Mouse (Mus musculus) liver, postnatal 0 days (tissue): Measurements from ENCODE around the gene Zfp454. TPM values are rescaled to one million over a fixed set of nuclear protein-coding genes. Genes with fewer than 3 reads are reported as not detected.
A peak's percentile ranks its signal among the peaks of the same experiment; 100 is the strongest.

Experiments
- ATAC-seq: fragments of 200-750 bp; cut with Nextera tagmentation; 2 replicates; pipeline ENCODE4 v1.8.0; 2017; ENCODE audit warnings: mild to moderate bottlenecking, moderate library complexity
- DNase-seq: peaks from one replicate; pipeline ENCODE4 v3.0.0-alpha.2; 2016
- H3K27ac ChIP-seq: fragments of 300-500 bp; sonication (generic); 2 replicates; pipeline ENCODE4 v1.5.1; 2014; ENCODE audit warnings: antibody characterized with exemption, moderate library complexity, mild to moderate bottlenecking, low read depth
- H3K27me3 ChIP-seq: fragments of 300-500 bp; sonication (generic); 2 replicates; pipeline ENCODE4 v1.6.1; 2014; ENCODE audit warnings: low read length, control low read depth, mixed read lengths; ENCODE audit not compliant: insufficient read depth
- H3K36me3 ChIP-seq: fragments of 300-500 bp; sonication (generic); replicated peaks from 2 replicates; pipeline ENCODE4 v1.6.1; 2014; ENCODE audit warnings: mild to moderate bottlenecking, control low read depth, low read length, moderate library complexity, mixed read lengths; ENCODE audit not compliant: insufficient read depth
- H3K4me1 ChIP-seq: fragments of 300-500 bp; sonication (generic); 2 replicates; pipeline ENCODE4 v1.6.1; 2014; ENCODE audit warnings: antibody characterized with exemption, mild to moderate bottlenecking, control low read depth; ENCODE audit not compliant: insufficient read depth
- H3K4me2 ChIP-seq: fragments of 300-500 bp; sonication (generic); 2 replicates; pipeline ENCODE4 v1.6.1; 2014; ENCODE audit warnings: low read depth, mild to moderate bottlenecking, low read length, moderate library complexity, mixed read lengths
- H3K4me3 ChIP-seq: fragments of 300-500 bp; sonication (generic); 2 replicates; pipeline ENCODE4 v1.5.1; 2014; ENCODE audit warnings: low read depth, low read length
- H3K9ac ChIP-seq: fragments of 300-500 bp; sonication (generic); replicated peaks from 2 replicates; pipeline ENCODE4 v1.6.1; 2014; ENCODE audit warnings: mild to moderate bottlenecking, moderate library complexity
- H3K9me3 ChIP-seq: fragments of 300-500 bp; sonication (generic); 2 replicates; pipeline ENCODE4 v1.6.1; 2016; ENCODE audit warnings: mild to moderate bottlenecking, control low read depth, low read length, mixed read lengths
- CTCF ChIP-seq: sonication (generic); IDR thresholded peaks from 2 replicates; pipeline ENCODE4 v1.5.1; 2016; ENCODE audit warnings: antibody characterized with exemption, low read depth
- EP300 ChIP-seq: IDR thresholded peaks from 2 replicates; pipeline ENCODE4 v1.6.1; 2016; ENCODE audit warnings: antibody characterized with exemption, low read depth, mild to moderate bottlenecking
- WGBS: fragments of 180-500 bp; shearing (Covaris S2); extraction: QIAGEN DNeasy Blood & Tissue Kit; methylation state at CpG from one replicate; pipeline ENCODE4 v1.1.7; 2014; ENCODE audit not compliant: insufficient replicate concordance; 5-methylcytosine and 5-hydroxymethylcytosine counted together
- polyA plus RNA-seq: library from polyadenylated mRNA; unstranded; fragments of >200 nt; fragmentation: Nextera tagmentation; extraction: Ambion mirVana; gene quantifications from 2 replicates; pipeline ENCODE4 v1.2.1, GENCODE M21; 2015

Zfp454 gene
- 0.12 and 0.17 TPM in 2 replicates for polyA plus RNA-seq

- peaks cover 5% of the 10 kb centered on the region for H3K4me1 ChIP-seq
- 7% methylated on average over 26 of the region's 26 CpGs for WGBS
- DNase-seq (peak; percentile 54), ATAC-seq (peak; percentile 79)
- H3K27ac ChIP-seq = no peak within 1 kb of the TSS
- H3K4me2 ChIP-seq = peak within 1 kb of the TSS; percentile 63
- no peaks in the 10 kb centered on the region for H3K27me3 ChIP-seq
- H3K9ac ChIP-seq = 0 out of 2 replicates have a peak within 1 kb of the TSS, but pooled peaks have one; percentile 5
- TF ChIP-seq EP300 = no peak
- no peak for TF ChIP-seq CTCF
- peak within 1 kb of the TSS; percentile 25 for H3K4me3 ChIP-seq
- no peaks in the 10 kb centered on the region for H3K36me3 ChIP-seq
- no peaks in the 10 kb centered on the region for H3K9me3 ChIP-seq
These were observed at the start of gene Zfp454 for GRCm38 (mm10) chr11:50887390-50888128. Gene Zfp454 (minus strand): TSS chr11:50887651.

GRCm38 (mm10) chr11:50932040-50932439 is 44.6 kb upstream of the Zfp454 start:
- no peak for ATAC-seq
- no peak for DNase-seq
- TF ChIP-seq CTCF (no peak), EP300 (no peak)
- Histone ChIP-seq H3K4me1 (0 out of 2 replicates have a peak, but pooled peaks cover 4% of the 10 kb centered on the region), H3K4me2 (no peak overlapping the region; the same call in 1 of the 2 replicates), H3K4me3 (0 out of 2 replicates have a peak overlapping the region, but pooled peaks have one; percentile 63), H3K27me3 (no peaks in the 10 kb centered on the region), H3K27ac (no peak overlapping the region), H3K9ac (no peak overlapping the region), H3K9me3 (no peaks in the 10 kb centered on the region), H3K36me3 (no peaks in the 10 kb centered on the region)
- WGBS = 68% methylated on average over 1 of the region's 1 CpGs

- Histone ChIP-seq H3K9ac (peak within 1 kb of the TSS; percentile 59), H3K27ac (peak within 1 kb of the TSS; percentile 39; the same call in 1 of the 2 replicates), H3K4me1 (0 out of 2 replicates have a peak, but pooled peaks cover 4% of the 10 kb centered on the region), H3K4me2 (peak within 1 kb of the TSS; percentile 92), H3K4me3 (peak within 1 kb of the TSS; percentile 63), H3K9me3 (no peaks in the 10 kb centered on the region), H3K27me3 (no peaks in the 10 kb centered on the region), H3K36me3 (no peaks in the 10 kb centered on the region)
- DNase-seq (peak; percentile 81), ATAC-seq (peak; percentile 92)
- under 1% methylated on average over 18 of the region's 18 CpGs for WGBS
- TF ChIP-seq CTCF = no peak
- TF ChIP-seq EP300 = no peak
These were observed 44.0 kb upstream of the Zfp454 start, which contains the start of gene Zfp354b for GRCm38 (mm10) chr11:50931451-50931866. Gene Zfp354b (minus strand): TSS chr11:50931633.

DNA sequence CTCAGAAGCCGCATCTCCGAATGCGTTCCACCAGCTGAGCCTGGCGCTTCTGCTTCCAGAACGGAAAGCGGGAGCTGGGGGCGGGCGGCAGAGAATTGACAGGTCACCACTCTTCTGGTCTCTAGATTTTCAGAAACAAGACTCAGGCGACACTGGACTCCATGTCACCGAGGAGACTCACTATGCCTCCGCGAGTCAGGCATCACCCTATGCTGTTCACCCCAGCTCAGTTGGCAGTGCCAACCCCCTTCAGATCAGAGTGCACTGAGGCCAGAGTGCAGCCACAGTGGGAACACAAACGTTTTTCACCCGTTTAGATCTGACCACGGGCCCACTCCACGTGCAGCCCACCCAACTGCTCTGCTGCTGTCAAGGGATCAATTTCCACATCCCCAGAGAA is 43.6 kb upstream of the Zfp454 start:
- H3K9ac ChIP-seq = peak overlapping the region; percentile 59
- H3K36me3 ChIP-seq = no peaks in the 10 kb centered on the region
- no peaks in the 10 kb centered on the region for H3K27me3 ChIP-seq
- no peaks in the 10 kb centered on the region for H3K9me3 ChIP-seq
- DNase-seq (peak; percentile 16), ATAC-seq (peak; percentile 66)
- H3K4me1 ChIP-seq = 0 out of 2 replicates have a peak, but pooled peaks cover 4% of the 10 kb centered on the region
- no peak for TF ChIP-seq CTCF
- no peak for TF ChIP-seq EP300
- peak overlapping the region; percentile 63 for H3K4me3 ChIP-seq
- peak overlapping the region; percentile 39; the same call in 1 of the 2 replicates for H3K27ac ChIP-seq
- 2% methylated on average over 16 of the region's 16 CpGs for WGBS
- H3K4me2 ChIP-seq = peak overlapping the region; percentile 92

GRCm38 (mm10) chr11:50930469-50931014 is 43.1 kb upstream of the Zfp454 start:
- WGBS = 10% methylated on average over 14 of the region's 14 CpGs
- Histone ChIP-seq H3K27ac (no peak overlapping the region), H3K36me3 (no peaks in the 10 kb centered on the region), H3K27me3 (no peaks in the 10 kb centered on the region), H3K4me2 (peak overlapping the region; percentile 92), H3K4me1 (0 out of 2 replicates have a peak, but pooled peaks cover 4% of the 10 kb centered on the region), H3K9me3 (no peaks in the 10 kb centered on the region), H3K4me3 (peak overlapping the region; percentile 63), H3K9ac (peak overlapping the region; percentile 59; the same call in 1 of the 2 replicates)
- no peak for ATAC-seq
- no peak for TF ChIP-seq EP300
- TF ChIP-seq CTCF = no peak
- DNase-seq = no peak

GRCm38 (mm10) chr11:50915671-50916320 is 28.3 kb upstream of the Zfp454 start, which contains the start of gene Zfp2:
Gene Zfp2 (minus strand): TSS chr11:50916165.
- DNase-seq = peak; percentile 86
- under 1% methylated on average over 47 of the region's 47 CpGs for WGBS
- peaks cover 11% of the 10 kb centered on the region for H3K36me3 ChIP-seq

More at GRCm38 (mm10) chr11:50915671-50916320, 28.3 kb upstream of the Zfp454 start, which contains the start of gene Zfp2:
- H3K9ac ChIP-seq = peak within 1 kb of the TSS; percentile 77
- TF ChIP-seq CTCF (peak; percentile 61), EP300 (no peak)
- no peak within 1 kb of the TSS for H3K27ac ChIP-seq
- H3K4me3 ChIP-seq = peak within 1 kb of the TSS; percentile 66
- peak within 1 kb of the TSS; percentile 79 for H3K4me2 ChIP-seq
- H3K27me3 ChIP-seq = no peaks in the 10 kb centered on the region
- ATAC-seq = peak; percentile 99
- peaks cover 3% of the 10 kb centered on the region; the same call in 1 of the 2 replicates for H3K9me3 ChIP-seq
- H3K4me1 ChIP-seq = no peaks in the 10 kb centered on the region
